Mouse (Mus musculus): ENCODE measurements around the gene Mesd.
A peak's percentile ranks its signal among the peaks of the same experiment; 100 is the strongest.
"Not testable (repeated sequence)": the region's sequence is repeated elsewhere in the genome, so short reads cannot be mapped to it uniquely, and the experiment has no call there.

Mesd gene

GRCm38 (mm10) chr7:83882150-83882632 is 2.1 kb upstream of the Mesd start:
- no peak for DNase-seq

GRCm38 (mm10) chr7:83882633-83883275 is 1.5 kb upstream of the Mesd start:
- peak; percentile 62 for DNase-seq

GRCm38 (mm10) chr7:83883276-83884020 is 818 bp upstream of the Mesd start:
- DNase-seq, result peak; percentile 80

- DNase-seq, result no peak
Observed at GRCm38 (mm10) chr7:83884921-83885532, 761 bp downstream of the Mesd start.

GRCm38 (mm10) chr7:83885835-83886234 is 1.6 kb downstream of the Mesd start:
- no peak for DNase-seq

GRCm38 (mm10) chr7:83886366-83887129 is 2.3 kb downstream of the Mesd start:
- no peak for DNase-seq

GRCm38 (mm10) chr7:83889383-83889782 is 5.1 kb downstream of the Mesd start:
- peak; percentile 77 for DNase-seq

GRCm38 (mm10) chr7:83889946-83890345 is 5.7 kb downstream of the Mesd start:
- DNase-seq, result not testable (repeated sequence)

GRCm38 (mm10) chr7:83891433-83892332 is 7.4 kb downstream of the Mesd start:
- DNase-seq, result peak; percentile 100

- no peak for DNase-seq
Observed at GRCm38 (mm10) chr7:83892333-83892669, 8.0 kb downstream of the Mesd start.

- DNase-seq, result no peak
Observed at GRCm38 (mm10) chr7:83894348-83894747, 10.1 kb downstream of the Mesd start.

GRCm38 (mm10) chr7:83896077-83896740 is 11.9 kb downstream of the Mesd start:
- DNase-seq, result no peak

GRCm38 (mm10) chr7:83898267-83898666 is 14.0 kb downstream of the Mesd start:
- no peak for DNase-seq

GRCm38 (mm10) chr7:83900519-83900918 is 16.3 kb downstream of the Mesd start:
- no peak for DNase-seq

GRCm38 (mm10) chr7:83901425-83901824 is 17.2 kb downstream of the Mesd start:
- no peak for DNase-seq

- DNase-seq, result no peak
Observed at GRCm38 (mm10) chr7:83902296-83903145, 18.3 kb downstream of the Mesd start.

GRCm38 (mm10) chr7:83904831-83905230 is 20.6 kb downstream of the Mesd start:
- no peak for DNase-seq

- no peak for DNase-seq
Observed at GRCm38 (mm10) chr7:83911909-83912308, 27.6 kb downstream of the Mesd start.

- DNase-seq, result no peak
Observed at GRCm38 (mm10) chr7:83913405-83913932, 29.2 kb downstream of the Mesd start.

GRCm38 (mm10) chr7:83913995-83914394 is 29.7 kb downstream of the Mesd start:
- no peak for DNase-seq

Measured in kidney, adult 11 months (tissue).